Mouse (Mus musculus) spleen, embryonic (tissue): ENCODE data around the gene Tmem143.

Source experiments
- CTCF ChIA-PET: fragments of 350-600 bp; sonication (Branson Sonifier 250); formaldehyde crosslinking; loops from one replicate; lab custom pipeline; 2022; lab: Charles Lee

Tmem143 gene

DNA sequence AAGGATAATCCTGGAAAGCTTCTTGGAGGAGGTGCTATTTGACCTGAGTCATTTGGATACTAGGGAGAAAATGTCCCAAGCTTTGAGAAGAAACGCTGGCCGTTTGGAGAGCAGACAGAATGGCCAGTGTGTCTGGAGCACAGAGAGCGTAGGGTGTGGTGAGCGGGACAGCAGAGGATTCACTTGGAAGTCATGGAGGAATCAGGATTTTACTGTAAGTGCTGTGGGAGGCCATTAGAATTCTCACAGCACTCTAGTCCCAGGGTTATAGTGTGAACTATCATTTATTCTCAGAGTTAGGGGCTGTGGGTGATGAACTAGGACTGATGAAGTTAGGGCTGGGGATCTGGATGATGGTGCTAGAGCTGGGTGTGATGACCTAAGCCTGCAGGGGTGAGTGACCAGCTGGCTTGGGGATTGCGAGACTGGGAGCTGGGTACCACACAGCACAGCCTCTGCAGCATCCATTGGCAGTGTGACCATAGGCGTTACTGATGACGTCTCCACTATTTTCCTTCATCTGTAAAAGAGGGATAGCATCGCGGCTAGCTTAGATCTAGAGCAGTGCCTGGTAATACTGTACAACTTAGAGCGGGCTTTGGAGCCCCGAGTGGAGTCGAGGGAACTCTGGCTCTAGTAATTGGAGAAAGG, 25.3 kb downstream of the Tmem143 start:
- CTCF ChIA-PET, result interaction anchor here (1.1 kb wide), 1 partner anchor 49 kb away, joined by 3 read pairs; the partner anchor contains the start of gene Kdelr1

DNA sequence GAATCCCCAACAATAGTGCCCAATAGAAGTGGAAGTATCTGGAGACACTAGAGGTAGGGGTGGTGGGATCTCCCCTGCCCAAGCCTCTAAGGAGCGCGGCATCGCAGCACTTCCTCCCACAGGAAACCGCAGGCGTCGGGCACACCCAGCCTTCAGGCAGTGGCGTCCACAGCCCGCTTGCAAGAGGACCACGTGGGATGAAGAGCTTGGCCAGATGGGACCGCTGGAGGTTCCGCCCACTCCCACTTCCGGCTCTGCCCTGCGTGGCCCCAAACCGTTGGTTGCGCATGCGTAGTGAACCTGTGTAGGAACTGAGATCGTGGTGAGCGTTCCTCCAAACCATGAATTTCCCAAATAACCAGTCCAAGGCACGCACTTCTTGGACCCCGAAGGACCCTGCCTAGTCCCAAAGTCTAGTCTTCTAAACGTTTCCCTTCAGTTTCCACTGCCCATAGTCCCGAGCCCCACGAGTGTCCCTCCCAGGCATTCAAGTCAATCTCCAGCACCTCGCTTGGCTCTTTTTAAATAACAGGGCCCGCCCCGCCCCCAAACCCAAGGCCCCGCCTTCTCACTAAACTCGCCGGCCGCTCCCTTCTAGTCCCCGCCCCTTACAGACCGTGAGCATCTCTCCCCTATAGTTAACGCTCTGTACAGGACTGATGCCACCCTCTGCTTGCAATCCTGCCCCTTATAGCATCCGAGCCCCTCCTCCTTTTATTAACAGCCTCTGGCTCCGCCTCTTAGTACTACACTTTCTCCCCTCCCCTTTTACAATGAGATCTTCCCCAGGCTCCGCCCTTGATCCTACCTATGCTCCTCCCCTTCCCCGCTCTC, 26.4 kb downstream of the Tmem143 start:
- CTCF ChIA-PET, result interaction anchor here (0.6 kb wide), 1 partner anchor 123 kb away, joined by 3 read pairs; no protein-coding TSS in a partner anchor

DNA sequence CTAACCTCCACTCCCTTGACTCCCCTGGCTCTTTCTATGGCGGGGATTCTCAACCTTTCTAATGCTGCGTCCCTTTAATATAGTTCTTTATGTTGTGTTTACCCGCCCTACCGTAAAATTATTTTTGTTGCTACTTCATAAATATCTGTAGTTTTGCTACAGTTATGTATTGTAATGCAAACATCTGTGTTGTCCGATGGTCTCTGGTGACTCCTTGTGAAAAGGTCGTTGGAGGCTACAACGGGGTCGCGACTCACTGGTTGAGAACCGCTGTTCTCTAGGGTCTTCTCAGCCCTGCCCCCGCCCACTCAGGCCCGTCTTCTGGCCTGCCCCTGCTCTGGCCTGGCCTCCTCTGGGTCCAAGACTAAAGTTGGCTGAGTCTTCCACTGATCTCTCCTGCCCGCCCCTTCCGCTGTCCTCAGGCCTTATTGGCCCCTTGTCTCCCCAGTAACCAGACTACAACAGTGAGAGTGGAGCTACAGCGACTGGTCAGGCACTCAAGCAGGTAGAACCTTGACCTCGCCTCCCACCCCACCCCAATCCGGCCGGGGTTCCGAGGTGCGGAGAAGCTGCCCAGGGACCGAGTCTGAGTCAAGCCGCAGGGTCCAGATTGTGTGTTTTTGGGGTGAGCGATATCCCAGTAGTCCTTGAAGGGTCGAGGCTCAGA, 27.2 kb downstream of the Tmem143 start, which contains the start of gene Ccdc114:
Gene Ccdc114 (plus strand): TSS at position 311 of the 667 bp plus-strand sequence.
- CTCF ChIA-PET, result no interaction called here

DNA sequence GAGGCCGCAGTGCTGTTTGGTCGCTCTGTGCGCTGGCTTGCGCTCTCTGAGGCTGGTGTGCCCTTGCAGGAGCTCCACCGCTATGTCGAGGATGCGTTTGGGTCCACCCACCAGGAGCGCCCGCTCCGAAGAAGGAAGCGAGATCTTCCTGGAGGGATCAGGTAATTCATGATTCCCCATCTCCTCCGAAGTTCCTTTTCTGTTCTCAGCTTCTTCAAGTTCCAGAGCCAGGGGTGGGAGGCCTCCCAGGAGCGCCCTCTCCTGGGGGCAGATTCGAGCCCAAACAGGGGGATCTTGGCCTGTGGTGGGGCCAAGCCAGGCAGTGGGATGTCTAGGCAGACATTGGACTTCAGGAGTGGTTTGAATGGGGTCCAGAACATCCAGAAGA, 27.7 kb downstream of the Tmem143 start:
- CTCF ChIA-PET, result interaction anchor here (0.6 kb wide), 1 partner anchor 32 kb away, joined by 7 read pairs; no protein-coding TSS in a partner anchor

DNA sequence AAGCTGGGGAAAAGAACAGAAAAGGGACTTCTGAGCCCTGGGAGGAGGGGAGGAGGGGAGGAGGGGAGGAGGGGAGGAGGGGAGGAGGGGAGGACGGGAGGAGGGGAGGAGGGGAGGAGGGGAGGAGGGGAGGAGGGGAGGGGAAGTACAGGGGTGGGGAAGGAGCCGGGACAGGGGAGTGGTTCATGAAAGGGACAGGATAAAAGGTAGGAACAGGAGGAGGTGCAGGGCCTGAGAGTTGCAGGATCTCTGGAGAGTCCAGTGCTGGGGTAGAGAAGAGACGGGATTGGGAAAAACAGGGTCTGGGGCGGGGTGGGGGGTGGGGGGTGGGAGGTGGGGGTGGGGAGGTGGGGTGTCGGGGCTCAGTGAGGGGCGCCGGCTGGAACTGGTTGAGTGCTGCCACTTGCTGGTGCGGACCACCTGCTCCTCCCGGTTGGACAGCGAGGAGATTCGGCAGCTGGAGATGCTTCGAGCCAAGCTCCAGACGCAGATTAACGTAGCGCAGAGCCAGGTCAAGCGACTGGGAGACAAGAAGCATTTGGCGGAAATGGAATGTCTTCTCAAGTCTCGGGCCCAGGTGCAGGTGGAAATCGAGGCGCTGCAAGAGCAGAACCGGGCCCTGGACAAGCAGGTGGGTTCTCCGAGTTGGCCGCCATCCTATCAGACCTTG, 32.0 kb downstream of the Tmem143 start:
- CTCF ChIA-PET, result interaction anchor here (1.6 kb wide), 1 partner anchor 54 kb away, joined by 4 read pairs; no protein-coding TSS in a partner anchor

DNA sequence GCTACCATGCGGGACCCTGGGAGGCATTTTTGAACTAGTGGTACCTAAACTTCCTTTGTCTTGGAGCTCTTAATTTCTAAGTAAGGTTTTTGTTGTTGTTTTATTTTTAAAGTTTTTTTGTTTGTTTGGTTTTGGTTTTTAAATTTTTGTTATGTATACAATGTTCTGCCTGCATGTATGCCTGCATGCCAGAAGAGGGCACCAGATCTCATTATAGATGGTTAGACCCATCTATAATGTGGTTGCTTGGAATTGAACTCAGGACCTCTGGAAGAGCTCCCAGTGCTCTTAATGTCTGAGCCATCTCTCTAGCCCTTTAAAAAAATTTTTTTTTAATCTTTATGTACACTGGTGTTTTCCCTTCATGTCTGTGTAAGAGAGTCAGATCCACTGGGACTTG, 32.9 kb downstream of the Tmem143 start:
- CTCF ChIA-PET, result interaction anchor here (1.0 to 1.6 kb wide), 2 partner anchors 55 to 57 kb away, joined by 3 to 4 read pairs; partner anchors contain the start of gene Kdelr1

DNA sequence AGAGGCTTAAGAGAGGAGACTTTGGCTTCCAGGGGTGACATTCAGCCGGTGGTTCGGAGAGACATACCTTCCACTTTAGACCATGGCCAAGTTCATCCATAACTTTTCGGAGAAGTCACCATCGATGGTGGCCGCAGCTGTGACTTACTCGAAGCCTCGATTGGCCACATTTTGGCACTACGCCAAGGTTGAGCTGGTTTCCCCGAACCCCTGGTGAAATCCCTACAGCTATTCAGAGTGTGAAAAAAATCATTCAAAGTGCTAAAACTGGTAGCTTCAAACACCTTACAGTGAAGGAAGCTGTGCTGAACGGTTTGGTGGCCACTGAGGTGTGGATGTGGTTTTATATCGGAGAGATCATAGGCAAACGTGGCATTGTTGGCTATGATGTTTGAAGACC, 37.0 kb downstream of the Tmem143 start:
- CTCF ChIA-PET, result interaction anchor here (0.5 to 1.7 kb wide), 3 partner anchors 15 to 181 kb away, joined by 4 to 6 read pairs (median 5); partner anchors contain the start of gene Kdelr1

- CTCF ChIA-PET, result interaction anchor here (0.6 to 1.5 kb wide), 3 partner anchors 182 to 210 kb away, joined by 4 to 6 read pairs (median 4); partner anchors contain the start of gene Spaca4
These were observed 38.4 kb downstream of the Tmem143 start for GRCm38 (mm10) chr7:45935114-45935513.

DNA sequence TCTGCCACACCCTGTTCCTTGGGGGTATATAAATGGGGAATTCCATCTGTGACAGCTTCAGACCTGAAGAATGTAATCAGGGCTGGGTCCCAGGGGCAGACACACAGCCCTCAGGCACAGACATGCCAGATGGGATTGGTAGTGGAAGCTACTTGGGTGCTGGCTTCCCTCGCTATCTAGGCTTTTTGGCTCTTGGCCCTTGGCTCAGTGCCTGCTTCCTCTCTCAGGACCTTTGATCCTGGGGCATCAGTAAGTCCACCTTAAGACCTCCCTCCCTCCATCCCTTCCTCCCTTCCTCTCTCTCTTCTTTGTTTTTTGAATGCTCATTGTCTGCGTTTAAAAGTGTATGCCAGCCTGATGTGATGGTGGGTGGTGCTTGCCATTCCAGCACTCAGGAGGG, 43.1 kb downstream of the Tmem143 start:
- CTCF ChIA-PET, result interaction anchor here (0.6 kb wide), 1 partner anchor 80 kb away, joined by 3 read pairs; no protein-coding TSS in a partner anchor

DNA sequence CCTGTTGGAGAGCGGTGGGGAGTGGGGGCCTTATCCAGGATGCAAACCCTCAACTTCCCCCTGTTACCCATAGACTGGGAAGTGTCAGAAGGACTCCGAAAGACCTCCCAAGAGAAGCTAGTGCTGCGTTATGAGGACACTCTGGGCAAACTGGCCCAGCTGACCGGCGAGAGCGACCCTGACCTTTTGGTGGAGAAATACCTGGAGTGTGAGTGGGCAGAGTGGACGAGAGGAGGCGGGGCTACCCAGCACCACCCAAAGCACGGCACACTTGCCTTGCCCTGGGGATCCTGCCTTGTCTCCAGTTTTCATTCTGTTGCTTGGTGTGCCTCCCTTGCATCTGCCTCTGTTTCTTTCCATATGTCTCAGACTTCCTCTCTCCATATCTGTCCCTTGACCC, 45.2 kb downstream of the Tmem143 start:
- CTCF ChIA-PET, result interaction anchor here (0.5 kb wide), 1 partner anchor 1458 kb away, joined by 15 read pairs; no protein-coding TSS in a partner anchor

- CTCF ChIA-PET, result interaction anchor here (0.6 to 0.7 kb wide), 2 partner anchors 387 to 638 kb away, joined by 4 to 6 read pairs; no protein-coding TSS in a partner anchor
These were observed 46.5 kb downstream of the Tmem143 start for GRCm38 (mm10) chr7:45943280-45943679.

GRCm38 (mm10) chr7:45949061-45949460, 52.3 kb downstream of the Tmem143 start:
- CTCF ChIA-PET, result no interaction called here

DNA sequence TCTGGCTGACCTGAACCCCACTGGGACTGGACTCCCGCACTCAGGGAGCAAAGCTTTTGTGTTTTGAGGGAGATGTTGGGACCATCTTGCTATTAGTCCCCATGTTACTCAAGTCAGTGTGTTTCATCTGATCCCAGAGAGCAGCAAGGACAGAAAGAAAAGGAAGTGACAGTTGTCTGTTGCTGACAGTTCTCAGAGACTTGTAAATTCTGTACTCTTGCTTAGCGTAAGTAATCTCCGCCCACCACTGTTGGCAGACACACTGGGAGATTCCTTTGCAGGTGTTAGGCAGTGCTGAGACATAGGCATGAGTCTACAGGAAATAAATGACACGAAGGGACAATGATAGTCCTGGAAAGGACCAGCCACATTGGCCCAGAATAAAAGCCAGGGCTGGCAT, 59.9 kb downstream of the Tmem143 start:
- CTCF ChIA-PET, result no interaction called here
